Mouse (Mus musculus) urinary bladder, adult 18-20 months (tissue): Measurements from ENCODE around the gene Cadps.
"Not testable (repeated sequence)": the region's sequence is repeated elsewhere in the genome, so short reads cannot be mapped to it uniquely, and the experiment has no call there.

Experiments used
- DNase-seq, 2 experiments: peaks; one replicate each; pipeline ENCODE4 v3.0.0; 2022; ENCODE audit warnings: low spot score in 2 of 2, mixed read lengths in 2 of 2

Gene Cadps

DNA sequence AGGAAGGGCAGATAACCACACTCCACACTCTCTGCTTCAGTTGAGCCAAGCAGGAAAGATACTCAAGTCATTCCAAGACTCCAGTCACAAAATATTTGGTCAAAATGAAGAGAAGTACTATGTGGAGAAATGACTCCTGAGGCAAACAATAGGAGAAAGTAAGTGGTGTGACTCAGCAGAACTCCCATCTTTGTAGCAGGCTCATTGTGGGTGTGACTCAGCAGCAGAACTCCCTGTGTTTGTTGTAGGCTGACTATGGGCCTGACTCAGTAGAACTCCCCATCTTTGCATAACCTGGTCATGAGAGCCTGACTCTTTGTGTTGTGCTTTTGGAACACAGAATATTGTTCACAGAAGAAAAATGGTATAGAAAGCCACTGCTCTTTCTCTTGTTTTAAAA, 231.1 kb downstream of the Cadps start:
- DNase-seq = no peak

DNA sequence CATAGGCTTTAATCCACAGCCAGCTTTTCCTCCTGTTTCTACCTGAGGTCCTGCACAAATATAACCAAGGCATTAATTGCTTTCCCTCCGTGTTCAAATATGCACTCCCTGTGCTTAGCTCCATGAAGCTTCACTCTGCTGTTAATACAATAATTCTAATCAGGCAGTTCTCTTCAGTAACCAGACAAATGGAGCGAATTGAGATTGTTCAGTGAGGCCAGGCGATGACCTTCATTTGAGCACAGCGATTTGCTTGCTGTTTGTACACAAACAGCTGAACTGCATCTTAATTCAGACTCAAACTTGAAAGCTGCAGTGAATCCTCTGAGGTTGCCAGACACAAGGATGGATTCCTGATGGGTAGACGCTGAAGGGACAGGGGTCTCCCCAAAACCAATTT, 239.3 kb downstream of the Cadps start:
- DNase-seq = no peak

GRCm38 (mm10) chr14:12581657-12582056, 241.2 kb downstream of the Cadps start:
- no peak for DNase-seq

GRCm38 (mm10) chr14:12580786-12581185, 242.1 kb downstream of the Cadps start:
- no peak for DNase-seq

DNA sequence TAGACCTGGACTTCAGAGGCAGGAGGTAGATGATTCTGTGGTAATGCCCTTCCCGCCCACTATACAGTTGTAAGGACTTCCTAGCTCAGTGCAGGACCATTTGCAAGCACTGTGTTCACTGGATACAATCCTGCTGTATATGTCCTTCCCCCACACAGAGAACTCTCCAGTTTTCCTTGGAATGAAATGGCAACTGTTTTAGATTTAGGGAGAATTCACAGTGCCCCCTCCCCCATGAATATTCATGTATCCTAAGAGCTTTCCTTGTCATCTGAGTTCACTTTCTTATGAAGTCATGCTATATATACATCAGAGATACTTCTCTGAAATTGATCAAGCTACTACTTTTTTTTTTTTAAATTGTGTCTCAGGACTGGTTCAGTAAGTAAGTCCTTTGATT, 244.7 kb downstream of the Cadps start:
- DNase-seq = no peak

GRCm38 (mm10) chr14:12577475-12578140, 245.3 kb downstream of the Cadps start:
- no peak for DNase-seq

- DNase-seq = peak in 1 of 2 experiments; percentile 4
These were observed 247.8 kb downstream of the Cadps start for GRCm38 (mm10) chr14:12575105-12575504.

DNA sequence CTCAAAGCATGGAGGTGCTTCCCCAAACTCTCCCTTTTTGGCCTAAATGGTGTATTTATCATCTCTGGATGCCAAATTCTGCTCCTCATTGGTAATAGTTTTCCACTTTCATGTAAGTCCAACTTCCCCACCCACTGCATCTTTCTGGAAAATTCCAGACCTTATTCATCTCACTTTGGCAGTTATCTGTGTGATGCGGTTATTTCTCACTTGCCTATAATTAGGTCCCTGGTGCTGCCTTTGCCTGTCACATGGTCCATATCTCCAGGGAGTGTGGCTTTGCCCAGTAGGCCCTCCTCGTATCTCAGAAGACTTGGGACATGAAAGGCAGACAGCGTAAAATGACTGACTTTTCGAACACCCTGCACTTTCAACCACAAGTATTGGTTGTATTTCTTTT, 248.5 kb downstream of the Cadps start:
- no peak for DNase-seq

- not testable (repeated sequence) for DNase-seq
These were observed 261.1 kb downstream of the Cadps start for GRCm38 (mm10) chr14:12561730-12562129.

DNA sequence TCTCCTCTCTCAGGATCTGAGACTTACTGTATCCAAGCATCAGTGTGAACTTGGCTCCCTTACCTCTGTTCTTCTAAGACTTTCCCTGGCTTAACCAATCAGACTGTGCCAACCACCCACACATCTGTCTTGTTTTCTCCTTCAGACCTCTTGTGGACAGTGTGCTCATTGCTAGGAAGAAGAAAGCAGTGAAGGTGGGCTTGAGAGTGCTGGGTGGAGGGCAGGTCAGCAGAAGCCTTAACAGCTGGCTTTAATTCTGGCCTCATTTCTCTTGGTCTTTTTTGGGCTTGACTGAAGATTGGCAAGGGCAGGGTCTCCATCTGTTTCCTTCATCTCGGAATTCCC, 262.7 kb downstream of the Cadps start:
- no peak for DNase-seq

DNA sequence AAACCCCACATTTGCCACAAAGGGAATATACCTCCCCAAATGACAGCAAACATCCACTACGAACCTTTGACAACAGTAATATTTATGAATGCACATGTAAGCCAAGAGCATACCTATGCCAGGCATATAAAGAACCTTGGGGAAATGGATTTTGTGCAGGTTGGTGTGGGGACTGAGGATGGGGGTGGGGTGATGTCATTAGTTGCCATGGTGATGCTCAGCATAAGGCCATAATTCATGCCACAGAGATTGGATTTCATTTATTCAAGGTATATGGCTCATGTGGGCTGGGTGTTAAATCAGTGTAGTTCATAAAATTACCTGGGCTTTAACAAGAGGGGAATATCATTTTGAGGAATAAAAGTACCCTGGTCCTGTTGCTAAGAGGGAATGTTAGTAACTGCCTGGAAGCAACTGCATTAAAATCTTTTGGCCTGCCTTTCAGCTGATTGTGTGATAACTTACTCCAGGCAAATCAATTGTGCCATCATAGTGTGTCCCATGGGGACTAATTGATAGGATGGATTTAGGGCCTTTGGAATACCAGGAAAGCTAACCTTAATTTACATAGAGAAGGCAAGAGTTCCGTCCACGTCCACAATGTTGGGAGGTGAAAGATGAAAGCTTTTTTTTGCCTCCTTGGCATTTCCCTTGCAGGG, 263.2 kb downstream of the Cadps start:
- no peak for DNase-seq

- DNase-seq = no peak
These were observed 263.8 kb downstream of the Cadps start for GRCm38 (mm10) chr14:12558920-12559573.

GRCm38 (mm10) chr14:12554486-12554885, 268.4 kb downstream of the Cadps start:
- no peak for DNase-seq

DNA sequence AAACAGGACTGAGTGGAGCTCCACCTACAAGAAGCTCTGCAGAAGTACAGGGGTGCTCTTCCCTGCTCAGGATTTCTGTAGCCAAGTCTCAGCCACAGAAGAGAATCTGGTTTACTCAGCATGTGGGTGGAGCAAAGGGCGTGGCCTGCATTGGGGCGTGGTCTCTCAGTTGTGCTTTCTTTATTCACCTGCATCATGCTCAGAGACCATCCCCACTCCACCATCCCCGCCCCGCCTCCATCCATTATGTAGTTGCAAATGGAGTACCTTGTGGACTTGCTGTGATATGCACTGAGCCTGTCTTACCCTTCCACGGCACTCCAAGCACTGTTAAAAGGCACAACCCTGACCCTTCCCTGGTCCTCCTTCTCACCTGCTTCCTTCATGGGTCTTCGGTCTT, 271.5 kb downstream of the Cadps start:
- DNase-seq = no peak

GRCm38 (mm10) chr14:12550931-12551330, 271.9 kb downstream of the Cadps start:
- no peak for DNase-seq

- no peak for DNase-seq
These were observed 273.6 kb downstream of the Cadps start for GRCm38 (mm10) chr14:12549290-12549689.

DNA sequence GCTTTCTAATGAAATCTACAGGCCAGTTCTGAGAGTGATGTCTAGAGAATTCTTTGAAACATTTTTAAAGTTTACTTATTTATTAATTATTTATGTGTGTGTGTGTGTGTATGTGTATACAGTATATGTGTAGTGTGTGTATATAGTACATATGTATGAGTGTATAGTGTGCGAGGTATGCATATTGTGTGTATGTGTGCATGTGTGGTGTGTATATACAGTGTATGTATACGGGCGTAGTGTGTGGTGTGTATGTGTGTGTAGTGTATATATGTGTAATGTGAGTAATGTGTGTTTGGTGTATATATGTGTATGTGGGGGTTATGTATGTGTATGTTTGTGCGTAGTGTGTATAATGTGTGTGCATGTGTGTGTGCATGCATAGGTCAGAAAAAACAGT, 275.4 kb downstream of the Cadps start:
- no peak for DNase-seq

DNA sequence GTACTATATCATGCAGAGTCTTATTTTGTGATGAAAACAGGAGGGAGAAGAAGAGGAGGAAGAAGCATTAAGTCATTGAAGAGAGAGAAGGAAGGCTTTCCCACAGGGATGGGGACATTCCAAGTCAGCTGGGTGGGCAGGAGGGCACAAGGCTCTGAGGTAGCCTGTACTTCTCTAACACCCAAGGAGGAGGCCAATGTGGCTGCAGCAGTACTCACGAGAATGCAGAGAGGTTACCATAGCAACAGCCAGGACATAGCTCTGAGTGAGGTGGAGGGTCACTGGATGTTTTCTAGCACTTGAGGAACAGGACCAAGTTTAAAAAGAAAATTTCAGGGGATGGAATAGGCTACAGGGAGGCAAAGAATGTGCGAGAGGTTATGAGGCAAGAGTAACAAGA, 281.1 kb downstream of the Cadps start:
- no peak for DNase-seq

DNA sequence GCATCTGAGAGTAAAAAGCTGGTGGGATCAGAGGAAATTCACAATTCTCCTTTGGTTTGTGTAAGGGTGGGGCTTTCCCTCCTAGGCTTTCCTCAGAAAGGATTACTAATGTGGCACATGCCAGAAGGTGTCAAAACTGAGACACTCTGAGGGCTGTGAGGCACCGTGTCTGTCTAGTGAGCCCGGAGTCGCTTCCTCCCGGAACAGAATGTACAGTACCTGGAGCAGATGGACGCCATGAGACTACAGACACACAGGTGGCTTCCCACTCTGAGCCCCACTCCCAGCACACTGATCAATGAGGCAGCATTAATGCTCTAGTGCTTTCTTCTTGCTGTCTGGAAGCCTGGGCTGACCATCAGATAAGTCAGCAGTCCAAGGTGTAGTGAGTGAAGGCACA, 283.8 kb downstream of the Cadps start:
- DNase-seq = no peak

DNA sequence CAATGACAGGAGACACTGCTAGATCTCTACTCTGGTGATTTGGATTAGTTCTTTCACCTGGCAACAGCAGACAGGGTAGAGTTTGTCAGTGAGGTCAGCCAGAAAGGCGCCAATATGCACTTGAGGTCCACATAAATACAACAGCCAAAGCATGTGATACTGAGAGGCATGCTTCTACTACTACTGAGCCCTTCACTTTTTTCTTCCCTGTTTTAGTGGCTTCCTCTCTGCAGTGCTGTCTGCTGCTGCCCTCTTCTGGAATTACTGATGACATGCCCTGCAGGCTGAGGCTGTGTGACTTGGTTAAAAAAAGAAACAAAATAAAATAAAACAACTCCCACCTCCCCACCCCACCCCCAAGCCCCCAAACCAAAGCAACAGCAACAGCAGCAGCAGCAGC, 291.8 kb downstream of the Cadps start:
- no peak for DNase-seq

DNA sequence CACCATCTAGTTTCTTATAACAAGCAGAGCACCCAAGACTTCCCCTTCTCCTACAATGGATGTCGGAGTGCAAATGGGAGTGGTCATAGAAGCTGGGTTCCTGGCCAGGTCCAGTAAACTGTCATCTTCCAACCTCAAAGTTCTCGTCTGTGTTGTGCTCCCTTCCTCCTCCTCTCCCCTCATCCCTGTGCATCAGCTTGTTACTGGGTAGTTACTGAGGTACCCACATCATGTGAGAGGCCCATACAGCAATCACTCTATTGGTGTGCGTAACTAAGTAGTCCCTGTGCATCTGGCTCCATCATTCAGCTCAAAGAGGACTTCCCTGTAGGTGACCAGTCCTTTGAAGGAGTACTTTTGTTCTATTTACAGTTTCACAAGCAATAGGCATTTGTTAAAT, 292.3 kb downstream of the Cadps start:
- no peak for DNase-seq

- DNase-seq = peak in 1 of 2 experiments; percentile 3
These were observed 292.8 kb downstream of the Cadps start for GRCm38 (mm10) chr14:12529961-12530542.

DNA sequence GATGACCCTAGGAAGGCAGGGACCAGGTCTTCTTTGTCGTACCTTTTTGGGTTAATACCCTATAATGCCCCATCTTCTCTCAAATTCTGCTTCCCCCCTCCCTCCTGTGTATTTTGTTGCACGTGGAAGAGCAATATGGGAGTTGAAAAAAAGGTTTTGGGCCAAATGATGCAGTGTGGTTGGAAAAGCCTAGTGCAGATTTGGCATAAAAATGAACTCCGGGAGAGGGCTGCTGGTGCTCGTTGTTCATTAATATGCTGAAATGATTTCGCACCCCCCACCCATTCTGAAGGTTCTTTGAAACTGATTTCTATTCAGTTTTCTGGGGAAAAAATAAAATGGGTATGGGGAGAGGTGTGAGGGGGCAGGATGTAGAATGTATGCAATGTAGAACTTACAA, 295.6 kb downstream of the Cadps start:
- DNase-seq = no peak
